Mouse (Mus musculus): ENCODE data around the gene Spint3. TPM values are rescaled to one million over a fixed set of nuclear protein-coding genes. Genes with fewer than 3 reads are reported as not detected.
"Not testable (repeated sequence)": the region's sequence is repeated elsewhere in the genome, so short reads cannot be mapped to it uniquely, and the experiment has no call there.

Spint3 gene
- total RNA-seq (2014; rRNA removed) (not detected in 2 replicates), polyA plus RNA-seq (2015; fragmentation: Nextera tagmentation; extraction: Ambion mirVana) (not detected in 2 replicates)

GRCm38 (mm10) chr2:164573359-164573758 is at the start of gene Spint3:
Gene Spint3 (minus strand): TSS chr2:164573459.
- not testable (repeated sequence) for ATAC-seq; H3K4me2 ChIP-seq (ENCODE audit: low read depth, low read length)
- WGBS, result 81% methylated on average over 6 of the region's 6 CpGs

GRCm38 (mm10) chr2:164621775-164622174 is 48.5 kb upstream of the Spint3 start:
- no peak overlapping the region for H3K4me2 ChIP-seq (ENCODE audit: low read depth, low read length)
- TF ChIP-seq CTCF (IDR thresholded peaks at IDR 0.05; ENCODE audit: low read depth), result no peak
- WGBS, result 86% methylated on average over 4 of the region's 4 CpGs
- H3K4me3 ChIP-seq (ENCODE audit: low read length), result no peak overlapping the region
- H3K9ac ChIP-seq (replicated peaks; ENCODE audit: low read length), result no peak overlapping the region
- no peak overlapping the region for H3K27ac ChIP-seq
- no peaks in the 10 kb centered on the region for H3K9me3 ChIP-seq (ENCODE audit: low read length)
- H3K36me3 ChIP-seq (ENCODE audit: insufficient read depth, low read length), result no peaks in the 10 kb centered on the region
- no peaks in the 10 kb centered on the region for H3K4me1 ChIP-seq (ENCODE audit: insufficient read depth, low read length)
- no peak for ATAC-seq
- DNase-seq (ENCODE audit: low spot score), result no peak
- H3K27me3 ChIP-seq (ENCODE audit: insufficient read depth, low read length), result no peaks in the 10 kb centered on the region

More at GRCm38 (mm10) chr2:164573359-164573758, at the start of gene Spint3:
- not testable (repeated sequence) for H3K27ac ChIP-seq; H3K36me3 ChIP-seq (ENCODE audit: insufficient read depth, low read length); H3K4me3 ChIP-seq (ENCODE audit: low read length); H3K9me3 ChIP-seq (ENCODE audit: low read length); H3K27me3 ChIP-seq (ENCODE audit: insufficient read depth, low read length); DNase-seq (ENCODE audit: low spot score); H3K9ac ChIP-seq (replicated peaks; ENCODE audit: low read length); H3K4me1 ChIP-seq (ENCODE audit: insufficient read depth, low read length)

- no peak for ATAC-seq
- WGBS, result 77% methylated on average over 5 of the region's 5 CpGs
Observed at GRCm38 (mm10) chr2:164619050-164619449, 45.8 kb upstream of the Spint3 start.

GRCm38 (mm10) chr2:164615386-164615785 is 42.1 kb upstream of the Spint3 start:
- no peak for ATAC-seq
- Histone ChIP-seq H3K4me1 (ENCODE audit: insufficient read depth, low read length) (no peaks in the 10 kb centered on the region), H3K4me3 (ENCODE audit: low read length) (no peak overlapping the region), H3K36me3 (ENCODE audit: insufficient read depth, low read length) (no peaks in the 10 kb centered on the region), H3K4me2 (ENCODE audit: low read depth, low read length) (no peak overlapping the region), H3K27me3 (ENCODE audit: insufficient read depth, low read length) (no peaks in the 10 kb centered on the region), H3K9ac (replicated peaks; ENCODE audit: low read length) (no peak overlapping the region), H3K27ac (no peak overlapping the region), H3K9me3 (ENCODE audit: low read length) (no peaks in the 10 kb centered on the region)
- no peak for DNase-seq (ENCODE audit: low spot score)
- no peak for TF ChIP-seq CTCF (IDR thresholded peaks at IDR 0.05; ENCODE audit: low read depth)
- WGBS, result 91% methylated on average over 3 of the region's 3 CpGs

More at GRCm38 (mm10) chr2:164619050-164619449, 45.8 kb upstream of the Spint3 start:
- Histone ChIP-seq H3K4me2 (ENCODE audit: low read depth, low read length) (no peak overlapping the region), H3K36me3 (ENCODE audit: insufficient read depth, low read length) (no peaks in the 10 kb centered on the region), H3K27me3 (ENCODE audit: insufficient read depth, low read length) (no peaks in the 10 kb centered on the region), H3K4me1 (ENCODE audit: insufficient read depth, low read length) (no peaks in the 10 kb centered on the region), H3K4me3 (ENCODE audit: low read length) (no peak overlapping the region), H3K9ac (replicated peaks; ENCODE audit: low read length) (no peak overlapping the region), H3K9me3 (ENCODE audit: low read length) (no peaks in the 10 kb centered on the region), H3K27ac (no peak overlapping the region)
- no peak for DNase-seq (ENCODE audit: low spot score)
- no peak for TF ChIP-seq CTCF (IDR thresholded peaks at IDR 0.05; ENCODE audit: low read depth)

GRCm38 (mm10) chr2:164613471-164613870 is 40.2 kb upstream of the Spint3 start, which contains the start of the genes Wfdc6b and Wfdc8:
Gene Wfdc6b (plus strand): TSS chr2:164613522.
Gene Wfdc8 (minus strand): TSS chr2:164613626.
- not testable (repeated sequence) for H3K4me1 ChIP-seq (ENCODE audit: insufficient read depth, low read length); ATAC-seq; H3K9me3 ChIP-seq (ENCODE audit: low read length); H3K27me3 ChIP-seq (ENCODE audit: insufficient read depth, low read length); DNase-seq (ENCODE audit: low spot score); H3K36me3 ChIP-seq (ENCODE audit: insufficient read depth, low read length); H3K4me2 ChIP-seq (ENCODE audit: low read depth, low read length); H3K27ac ChIP-seq; H3K9ac ChIP-seq (replicated peaks; ENCODE audit: low read length); H3K4me3 ChIP-seq (ENCODE audit: low read length)
- WGBS, result 41% methylated on average over 8 of the region's 8 CpGs

GRCm38 (mm10) chr2:164608781-164609180 is 35.5 kb upstream of the Spint3 start:
- H3K9me3 ChIP-seq (ENCODE audit: low read length), result no peaks in the 10 kb centered on the region
- no peak overlapping the region for H3K4me3 ChIP-seq (ENCODE audit: low read length)
- H3K9ac ChIP-seq (replicated peaks; ENCODE audit: low read length), result no peak overlapping the region
- H3K4me2 ChIP-seq (ENCODE audit: low read depth, low read length), result no peak overlapping the region
- H3K27me3 ChIP-seq (ENCODE audit: insufficient read depth, low read length), result no peaks in the 10 kb centered on the region
- no peak for TF ChIP-seq CTCF (IDR thresholded peaks at IDR 0.05; ENCODE audit: low read depth)
- WGBS, result 77% methylated on average over 6 of the region's 6 CpGs
- H3K27ac ChIP-seq, result no peak overlapping the region
- H3K36me3 ChIP-seq (ENCODE audit: insufficient read depth, low read length), result no peaks in the 10 kb centered on the region
- DNase-seq (ENCODE audit: low spot score) (no peak), ATAC-seq (no peak)
- no peaks in the 10 kb centered on the region for H3K4me1 ChIP-seq (ENCODE audit: insufficient read depth, low read length)

GRCm38 (mm10) chr2:164604411-164604810 is 31.2 kb upstream of the Spint3 start:
- TF ChIP-seq CTCF (IDR thresholded peaks at IDR 0.05; ENCODE audit: low read depth), result no peak

More at GRCm38 (mm10) chr2:164604411-164604810, 31.2 kb upstream of the Spint3 start:
- Histone ChIP-seq H3K4me2 (ENCODE audit: low read depth, low read length) (no peak overlapping the region), H3K36me3 (ENCODE audit: insufficient read depth, low read length) (no peaks in the 10 kb centered on the region), H3K9me3 (ENCODE audit: low read length) (no peaks in the 10 kb centered on the region), H3K4me1 (ENCODE audit: insufficient read depth, low read length) (no peaks in the 10 kb centered on the region), H3K27me3 (ENCODE audit: insufficient read depth, low read length) (no peaks in the 10 kb centered on the region), H3K4me3 (ENCODE audit: low read length) (no peak overlapping the region), H3K9ac (replicated peaks; ENCODE audit: low read length) (no peak overlapping the region), H3K27ac (no peak overlapping the region)
- WGBS, result 86% methylated on average over 8 of the region's 8 CpGs
- DNase-seq (ENCODE audit: low spot score) (no peak), ATAC-seq (no peak)
